Mouse (Mus musculus): ENCODE measurements around the gene Pold1.

GRCm38 (mm10) chr7:44588338-44588737, 39.7 kb upstream of the Pold1 start:
- TF ChIP-seq CTCF (IDR thresholded peaks at IDR 0.05; ENCODE audit: borderline replicate concordance, extremely low read depth, insufficient read depth, insufficient read length) = no peak
- TF ChIP-seq POLR2A (IDR thresholded peaks at IDR 0.05; ENCODE audit: borderline replicate concordance, extremely low read depth, insufficient read depth, insufficient read length, poor library complexity, severe bottlenecking) = no peak
